Mouse (Mus musculus): ENCODE results near the gene Jkamp.

- TF ChIP-seq CTCF (IDR thresholded peaks at IDR 0.05; ENCODE audit: low read depth, low read length) (no peak), GATA1 (IDR thresholded peaks at IDR 0.05; ENCODE audit: borderline replicate concordance, low read length) (no peak), TAL1 (conservative IDR thresholded peaks at IDR 0.05; ENCODE audit: low read depth, low read length) (no peak), GATA2 (IDR thresholded peaks at IDR 0.05; ENCODE audit: borderline replicate concordance, low read depth, low read length) (no peak), POLR2AphosphoS5 (IDR thresholded peaks at IDR 0.05; ENCODE audit: insufficient replicate concordance, low read depth, low read length) (no peak)
Measured at GRCm38 (mm10) chr12:72085024-72085328, 413 bp upstream of the Jkamp start.

All from G1E (cell line).